Mouse (Mus musculus): ENCODE data around the gene Tspan11. TPM values are rescaled to one million over a fixed set of nuclear protein-coding genes. Genes with fewer than 3 reads are reported as not detected.

The Tspan11 gene
- polyA plus RNA-seq, 1 experiment from 2014 or later, result 11.8 TPM

GRCm38 (mm10) chr6:127861951-127862350 lies 25.4 kb upstream of the Tspan11 start:
- H3K4me1 ChIP-seq, result no peaks in the 10 kb centered on the region
- H3K27me3 ChIP-seq, result no peaks in the 10 kb centered on the region
- H3K4me3 ChIP-seq, result no peak overlapping the region
- H3K9ac ChIP-seq (replicated peaks), result no peak overlapping the region
- H3K36me3 ChIP-seq, result no peaks in the 10 kb centered on the region
- H3K27ac ChIP-seq (replicated peaks), result no peak overlapping the region
- ATAC-seq (replicated peaks), result no peak
- no peak overlapping the region for H3K4me2 ChIP-seq (replicated peaks)
- 23% methylated on average over 9 of the region's 9 CpGs for WGBS
- H3K9me3 ChIP-seq, result no peaks in the 10 kb centered on the region

DNA sequence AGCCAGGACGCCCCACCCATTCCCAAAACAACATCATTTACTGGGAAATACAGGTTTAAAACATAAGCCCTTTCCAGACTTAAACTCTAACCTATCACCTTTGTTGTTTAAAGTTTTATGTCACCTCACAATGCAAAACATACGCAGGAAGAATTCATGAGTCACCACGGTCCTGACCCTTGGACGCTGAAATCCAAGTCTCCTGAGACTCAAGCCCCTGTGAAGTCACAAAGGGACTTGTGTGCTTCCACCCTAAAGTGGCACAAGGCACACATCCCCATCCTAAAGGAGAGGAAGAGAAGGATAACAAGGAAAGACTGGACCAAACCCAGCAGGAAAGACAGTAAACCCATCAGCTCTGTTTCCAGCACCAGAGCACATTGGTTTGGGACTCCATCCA lies 22.0 kb upstream of the Tspan11 start:
- no peaks in the 10 kb centered on the region for H3K27me3 ChIP-seq
- WGBS, result 91% methylated on average over 4 of the region's 4 CpGs
- ATAC-seq (replicated peaks), result no peak
- no peak overlapping the region for H3K9ac ChIP-seq (replicated peaks)
- peaks cover 3% of the 10 kb centered on the region; the same call in 1 of the 2 replicates for H3K4me1 ChIP-seq
- no peaks in the 10 kb centered on the region for H3K9me3 ChIP-seq
- no peak overlapping the region for H3K4me3 ChIP-seq
- H3K27ac ChIP-seq (replicated peaks), result no peak overlapping the region
- H3K36me3 ChIP-seq, result no peaks in the 10 kb centered on the region
- no peak overlapping the region for H3K4me2 ChIP-seq (replicated peaks)

DNA sequence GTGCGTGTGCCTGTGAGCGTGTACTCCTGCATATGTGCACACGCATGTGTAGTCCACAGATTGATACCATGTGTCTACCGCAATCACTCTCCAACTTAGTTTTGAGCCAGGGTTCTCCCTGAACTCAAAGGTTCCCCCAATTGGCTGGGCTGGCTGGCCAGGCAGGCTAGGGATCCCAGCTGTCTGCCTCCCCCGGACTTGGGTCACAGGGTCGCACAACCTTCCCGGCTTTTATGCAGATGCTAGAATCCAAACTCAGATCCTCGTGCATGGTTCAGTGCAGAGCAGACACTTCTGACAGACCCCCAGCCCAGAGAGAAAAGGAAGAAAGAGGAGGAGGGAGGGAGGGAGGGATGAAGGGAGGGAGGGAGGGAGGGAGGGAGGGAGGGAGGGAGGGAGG lies 18.8 kb upstream of the Tspan11 start:
- H3K9ac ChIP-seq (replicated peaks), result no peak overlapping the region

GRCm38 (mm10) chr6:127869121-127869520 lies 18.3 kb upstream of the Tspan11 start:
- WGBS, result 80% methylated on average over 7 of the region's 7 CpGs
- Histone ChIP-seq H3K36me3 (no peaks in the 10 kb centered on the region), H3K27ac (replicated peaks) (no peak overlapping the region), H3K4me2 (replicated peaks) (no peak overlapping the region), H3K27me3 (no peaks in the 10 kb centered on the region), H3K4me3 (no peak overlapping the region), H3K9me3 (no peaks in the 10 kb centered on the region), H3K4me1 (peaks cover 3% of the 10 kb centered on the region; the same call in 1 of the 2 replicates), H3K9ac (replicated peaks) (no peak overlapping the region)
- ATAC-seq (replicated peaks), result no peak

More for the DNA sequence above, 18.8 kb upstream of the Tspan11 start:
- Histone ChIP-seq H3K4me2 (replicated peaks) (no peak overlapping the region), H3K27ac (replicated peaks) (no peak overlapping the region), H3K27me3 (no peaks in the 10 kb centered on the region), H3K4me3 (no peak overlapping the region), H3K36me3 (no peaks in the 10 kb centered on the region), H3K4me1 (peaks cover 3% of the 10 kb centered on the region; the same call in 1 of the 2 replicates), H3K9me3 (no peaks in the 10 kb centered on the region)
- no peak for ATAC-seq (replicated peaks)
- WGBS, result 78% methylated on average over 8 of the region's 8 CpGs

DNA sequence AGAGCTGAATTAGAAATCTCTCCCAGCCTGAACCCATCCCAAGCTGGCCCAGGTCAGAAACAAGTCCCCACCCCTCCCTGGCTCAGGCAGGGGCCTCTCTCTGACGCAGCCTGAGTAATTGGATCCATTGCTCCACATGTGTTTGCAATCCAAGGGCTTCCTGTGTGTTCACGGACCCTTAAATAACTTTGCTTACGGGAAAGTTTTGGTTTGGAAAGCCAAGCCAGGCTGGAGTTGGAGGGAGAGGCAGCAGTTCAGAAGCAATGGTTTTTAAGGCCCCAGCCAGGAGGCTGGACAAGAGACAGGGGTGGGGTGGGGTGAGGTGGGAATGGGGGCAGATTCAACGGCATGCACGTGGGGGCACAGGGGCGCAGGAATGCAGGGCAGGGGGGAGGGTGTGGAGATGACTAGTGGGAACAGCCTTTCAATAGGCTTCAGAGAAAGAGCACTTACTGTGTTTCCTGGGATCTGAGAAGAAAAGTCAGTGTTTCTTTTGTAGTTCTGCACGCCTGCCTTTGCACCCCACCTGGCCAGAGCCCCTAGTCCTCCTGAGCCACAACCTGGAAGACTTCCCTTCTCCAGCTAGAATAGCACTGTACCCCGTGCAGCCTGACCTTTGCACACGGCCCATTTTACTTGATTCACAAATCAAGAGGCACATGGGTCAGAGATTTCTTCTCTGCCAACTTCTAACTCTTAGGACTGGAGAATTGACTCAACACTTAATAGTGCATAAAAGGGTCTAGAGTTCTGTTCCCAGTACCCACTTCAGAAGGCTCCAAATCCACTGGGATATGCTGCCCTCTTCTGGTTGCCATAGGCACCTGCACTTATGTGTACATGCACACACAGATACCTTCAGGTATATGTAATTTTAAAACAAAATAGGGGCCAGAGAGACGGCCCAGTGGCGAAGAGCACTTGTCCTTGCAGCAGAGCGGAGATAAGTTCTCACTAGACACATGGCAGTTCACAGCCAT lies 16.8 kb upstream of the Tspan11 start:
- Histone ChIP-seq H3K4me1 (peaks cover 3% of the 10 kb centered on the region; the same call in 1 of the 2 replicates), H3K36me3 (no peaks in the 10 kb centered on the region), H3K27ac (replicated peaks) (no peak overlapping the region), H3K4me2 (replicated peaks) (no peak overlapping the region), H3K9me3 (no peaks in the 10 kb centered on the region), H3K27me3 (no peaks in the 10 kb centered on the region), H3K4me3 (no peak overlapping the region), H3K9ac (replicated peaks) (no peak overlapping the region)
- WGBS, result 73% methylated on average over 12 of the region's 12 CpGs
- no peak for ATAC-seq (replicated peaks)

DNA sequence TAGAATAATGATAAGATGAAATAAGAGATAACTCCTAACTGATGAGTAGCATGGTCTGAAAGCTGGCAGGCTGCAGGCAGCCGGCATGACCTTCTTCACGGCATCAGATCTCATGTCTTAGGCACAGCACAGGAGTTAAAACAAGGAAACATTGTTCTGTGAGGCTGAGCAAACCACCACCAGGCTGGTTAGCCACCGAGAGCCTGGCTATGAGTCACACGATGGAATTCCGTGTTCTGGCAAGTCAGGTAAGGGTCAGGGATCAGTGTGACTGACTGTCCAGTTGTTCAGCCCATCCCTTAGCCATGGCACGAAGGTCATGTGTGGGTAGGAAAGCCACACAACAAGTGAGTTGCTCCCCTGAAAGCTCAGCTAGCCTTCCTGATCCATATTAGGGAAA lies 16.0 kb upstream of the Tspan11 start:
- Histone ChIP-seq H3K27me3 (no peaks in the 10 kb centered on the region), H3K9me3 (no peaks in the 10 kb centered on the region), H3K4me3 (no peak overlapping the region), H3K4me2 (replicated peaks) (no peak overlapping the region), H3K4me1 (peaks cover 3% of the 10 kb centered on the region; the same call in 1 of the 2 replicates), H3K9ac (replicated peaks) (no peak overlapping the region), H3K36me3 (no peaks in the 10 kb centered on the region), H3K27ac (replicated peaks) (no peak overlapping the region)
- ATAC-seq (replicated peaks), result no peak
- 92% methylated on average over 6 of the region's 6 CpGs for WGBS

- no peaks in the 10 kb centered on the region for H3K36me3 ChIP-seq
- ATAC-seq (replicated peaks), result no peak
- 69% methylated on average over 8 of the region's 8 CpGs for WGBS
These were observed 14.8 kb upstream of the Tspan11 start for GRCm38 (mm10) chr6:127872581-127872980.

DNA sequence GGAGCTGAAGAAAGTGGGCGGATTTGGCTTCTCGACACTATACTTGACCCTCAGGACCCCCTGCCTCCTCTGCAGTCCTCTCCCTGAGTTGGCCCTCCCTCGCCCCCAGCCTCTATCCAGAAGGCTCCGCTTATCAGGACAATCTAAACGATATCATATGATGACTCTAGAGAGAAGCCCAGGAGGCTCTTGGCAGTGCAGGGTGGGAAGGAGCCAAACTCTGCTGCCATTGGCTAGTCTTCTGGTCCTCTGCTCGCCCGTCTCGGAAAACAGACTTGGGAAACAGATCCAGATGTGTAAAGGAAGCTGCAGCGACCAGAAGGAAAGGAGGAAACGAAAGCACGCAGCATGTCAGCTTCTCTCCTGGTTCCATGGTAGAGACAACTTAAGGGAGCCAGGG lies 11.5 kb upstream of the Tspan11 start:
- 79% methylated on average over 11 of the region's 11 CpGs for WGBS
- H3K27me3 ChIP-seq, result no peaks in the 10 kb centered on the region
- H3K4me3 ChIP-seq, result no peak overlapping the region
- no peak for ATAC-seq (replicated peaks)
- H3K27ac ChIP-seq (replicated peaks), result no peak overlapping the region
- H3K4me2 ChIP-seq (replicated peaks), result no peak overlapping the region
- H3K9ac ChIP-seq (replicated peaks), result no peak overlapping the region
- H3K36me3 ChIP-seq, result no peaks in the 10 kb centered on the region
- H3K4me1 ChIP-seq, result no peaks in the 10 kb centered on the region
- no peaks in the 10 kb centered on the region for H3K9me3 ChIP-seq

More at GRCm38 (mm10) chr6:127872581-127872980, 14.8 kb upstream of the Tspan11 start:
- H3K27ac ChIP-seq (replicated peaks), result no peak overlapping the region
- H3K4me2 ChIP-seq (replicated peaks), result no peak overlapping the region
- no peak overlapping the region for H3K4me3 ChIP-seq
- H3K4me1 ChIP-seq, result peaks cover 3% of the 10 kb centered on the region; the same call in 1 of the 2 replicates
- H3K9me3 ChIP-seq, result no peaks in the 10 kb centered on the region
- H3K9ac ChIP-seq (replicated peaks), result no peak overlapping the region
- no peaks in the 10 kb centered on the region for H3K27me3 ChIP-seq

DNA sequence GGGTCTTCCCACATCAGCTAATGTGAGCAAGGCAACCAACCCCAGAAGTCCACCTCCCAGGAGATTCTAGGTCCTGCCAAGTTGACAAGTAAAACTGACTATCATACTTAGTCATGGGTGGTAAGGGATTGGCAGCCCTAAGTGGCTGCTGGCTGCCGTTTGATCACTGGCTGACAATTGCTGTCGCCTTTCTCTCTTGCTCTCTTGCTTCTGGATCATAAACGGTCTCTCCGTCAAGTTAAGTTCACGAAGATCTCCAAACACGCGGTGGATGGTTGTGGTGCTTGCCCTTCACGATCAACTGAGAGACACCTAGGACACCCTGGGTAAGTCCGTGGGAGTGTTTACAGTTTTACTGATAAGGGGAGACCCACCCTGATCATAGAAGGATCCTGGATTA lies 11.0 kb upstream of the Tspan11 start:
- Histone ChIP-seq H3K4me1 (no peaks in the 10 kb centered on the region), H3K4me3 (no peak overlapping the region), H3K27me3 (no peaks in the 10 kb centered on the region), H3K9ac (replicated peaks) (no peak overlapping the region), H3K4me2 (replicated peaks) (no peak overlapping the region), H3K9me3 (no peaks in the 10 kb centered on the region), H3K27ac (replicated peaks) (no peak overlapping the region), H3K36me3 (no peaks in the 10 kb centered on the region)
- WGBS, result 88% methylated on average over 9 of the region's 9 CpGs
- ATAC-seq (replicated peaks), result no peak

DNA sequence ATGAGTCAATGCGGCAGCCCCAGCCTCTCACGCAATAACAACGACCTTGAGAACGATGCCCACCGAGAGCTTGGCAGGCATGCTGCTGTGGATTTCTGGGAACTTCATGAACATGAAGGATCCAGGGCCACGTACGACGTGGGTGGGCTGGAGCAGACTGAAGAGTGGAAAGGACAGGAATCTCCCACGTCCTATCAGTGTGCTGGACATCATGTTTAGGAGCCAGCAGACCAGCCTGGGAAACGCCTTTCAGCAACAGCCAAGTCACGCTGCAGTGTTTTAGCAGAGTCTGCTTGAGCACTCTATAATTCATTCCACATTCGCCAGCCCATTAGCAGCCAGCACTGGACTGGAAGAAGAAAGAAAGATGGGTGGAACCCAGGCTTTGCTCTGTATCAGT lies 10.4 kb upstream of the Tspan11 start:
- H3K27ac ChIP-seq (replicated peaks), result no peak overlapping the region
- no peak overlapping the region for H3K9ac ChIP-seq (replicated peaks)
- H3K4me3 ChIP-seq, result no peak overlapping the region
- H3K36me3 ChIP-seq, result no peaks in the 10 kb centered on the region
- no peaks in the 10 kb centered on the region for H3K27me3 ChIP-seq
- H3K9me3 ChIP-seq, result no peaks in the 10 kb centered on the region
- no peaks in the 10 kb centered on the region for H3K4me1 ChIP-seq
- H3K4me2 ChIP-seq (replicated peaks), result no peak overlapping the region
- no peak for ATAC-seq (replicated peaks)
- 79% methylated on average over 12 of the region's 12 CpGs for WGBS

- Histone ChIP-seq H3K27me3 (no peaks in the 10 kb centered on the region), H3K36me3 (no peaks in the 10 kb centered on the region), H3K9me3 (no peaks in the 10 kb centered on the region), H3K4me3 (no peak overlapping the region), H3K4me2 (replicated peaks) (no peak overlapping the region), H3K9ac (replicated peaks) (no peak overlapping the region), H3K27ac (replicated peaks) (no peak overlapping the region), H3K4me1 (no peaks in the 10 kb centered on the region)
- no peak for ATAC-seq (replicated peaks)
- 88% methylated on average over 6 of the region's 6 CpGs for WGBS
These were observed 7.9 kb upstream of the Tspan11 start for GRCm38 (mm10) chr6:127879472-127879871.

DNA sequence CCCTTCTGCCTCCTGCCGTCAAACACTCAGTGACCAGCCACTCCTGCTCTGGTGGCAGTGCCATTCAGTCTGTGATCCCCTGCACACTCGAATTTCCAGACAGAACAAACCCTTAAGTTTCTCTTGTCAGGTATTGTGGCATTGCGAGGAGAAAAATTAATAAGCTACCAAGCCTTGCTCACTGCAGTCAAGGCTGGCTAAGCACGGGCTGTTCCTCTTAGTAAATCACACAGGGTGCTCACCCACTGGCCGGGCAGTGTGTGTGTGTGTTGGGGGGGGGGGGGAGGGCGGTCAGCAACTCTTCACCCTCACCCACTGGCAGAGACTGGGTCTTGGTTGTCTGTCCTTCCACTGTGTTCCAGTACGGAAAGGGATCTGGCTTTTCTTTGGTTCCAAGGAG lies 473 bp upstream of the Tspan11 start:
- peak overlapping the region; percentile 63 for H3K4me2 ChIP-seq (replicated peaks)
- peaks cover 29% of the 10 kb centered on the region for H3K4me1 ChIP-seq
- H3K4me3 ChIP-seq, result peak overlapping the region; percentile 48
- H3K9ac ChIP-seq (replicated peaks), result peak overlapping the region; percentile 67
- H3K27me3 ChIP-seq, result no peaks in the 10 kb centered on the region
- WGBS, result 6% methylated on average over 7 of the region's 7 CpGs
- ATAC-seq (replicated peaks), result no peak
- peak overlapping the region; percentile 84 for H3K27ac ChIP-seq (replicated peaks)
- no peaks in the 10 kb centered on the region for H3K9me3 ChIP-seq
- H3K36me3 ChIP-seq, result no peaks in the 10 kb centered on the region

All from forebrain, embryonic 15.5 days (tissue).